Mouse (Mus musculus): ENCODE measurements around the gene Gne. TPM values are rescaled to one million over a fixed set of nuclear protein-coding genes. Genes with fewer than 3 reads are reported as not detected.
"Not testable (repeated sequence)": the region's sequence is repeated elsewhere in the genome, so short reads cannot be mapped to it uniquely, and the experiment has no call there.

Gne gene
- polyA plus RNA-seq, 1 experiment from 2014 or later, result 46.3 TPM

DNA sequence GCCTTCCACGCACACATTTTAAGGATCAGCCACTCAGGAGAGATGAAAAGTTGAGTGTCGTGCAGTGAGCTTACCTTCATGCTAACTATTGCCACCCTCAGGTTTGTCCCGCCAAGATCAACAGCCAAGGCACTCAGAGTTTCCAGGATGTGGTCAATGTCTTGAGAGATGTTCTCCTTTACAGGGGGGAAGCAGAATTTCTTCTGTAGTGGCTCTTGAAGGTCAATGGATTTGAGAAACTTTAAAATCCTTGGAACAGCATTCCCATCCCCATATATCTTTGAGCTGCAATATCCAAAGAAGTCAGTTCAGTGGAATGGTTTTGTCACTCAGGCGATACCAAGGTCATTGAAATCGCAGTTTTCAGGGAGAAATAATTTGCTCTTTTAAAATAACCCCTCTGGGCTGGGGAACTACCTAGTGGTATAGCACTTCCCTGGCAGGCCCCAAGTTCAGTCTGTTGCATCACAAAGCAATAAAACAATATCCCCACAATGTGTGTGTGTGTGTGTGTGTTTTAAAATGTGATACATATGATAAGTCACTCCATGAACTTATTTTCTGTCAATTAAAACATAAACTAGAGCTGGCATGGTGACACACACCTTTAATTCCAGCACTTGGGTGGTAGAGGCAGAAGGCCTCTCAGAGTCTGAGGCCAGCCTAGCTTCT is 39.2 kb downstream of the Gne start:
- Histone ChIP-seq H3K9me3 (ENCODE audit: control insufficient read depth, low read length) (no peaks in the 10 kb centered on the region), H3K36me3 (ENCODE audit: control insufficient read depth, insufficient read depth, low read length) (peaks cover 32% of the 10 kb centered on the region), H3K27me3 (replicated peaks; ENCODE audit: control insufficient read depth, insufficient read depth, low read length) (no peaks in the 10 kb centered on the region), H3K27ac (ENCODE audit: low read depth, low read length) (no peak overlapping the region), H3K9ac (ENCODE audit: low read depth, low read length) (no peak overlapping the region), H3K4me1 (replicated peaks; ENCODE audit: control insufficient read depth, insufficient read depth, low read length) (no peaks in the 10 kb centered on the region), H3K4me3 (ENCODE audit: low read depth, low read length) (no peak overlapping the region), H3K4me2 (no peak overlapping the region)
- DNase-seq (ENCODE audit: low spot score) (no peak), ATAC-seq (replicated peaks; ENCODE audit: low FRiP score) (no peak)
- WGBS, result 86% methylated on average over 5 of the region's 5 CpGs

DNA sequence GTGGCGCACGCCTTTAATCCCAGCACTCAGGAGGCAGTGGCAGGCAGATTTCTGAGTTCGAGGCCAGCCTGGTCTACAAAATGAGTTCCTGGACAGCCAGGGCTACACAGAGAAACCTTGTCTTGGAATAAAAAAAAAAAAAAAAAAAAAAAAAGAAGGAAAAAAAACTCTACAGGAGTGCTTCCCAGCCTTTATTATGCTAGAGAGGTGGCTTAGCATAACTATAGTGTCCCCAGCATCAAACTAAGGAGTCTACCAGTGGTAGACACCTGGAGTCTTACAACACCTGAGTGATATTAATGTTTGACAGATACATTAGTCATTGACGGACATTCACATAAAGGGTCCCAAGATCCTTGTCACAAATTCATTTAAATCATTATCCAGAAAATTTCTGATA is 40.8 kb downstream of the Gne start:
- not testable (repeated sequence) for DNase-seq (ENCODE audit: low spot score)
- 94% methylated on average over 4 of the region's 4 CpGs for WGBS

DNA sequence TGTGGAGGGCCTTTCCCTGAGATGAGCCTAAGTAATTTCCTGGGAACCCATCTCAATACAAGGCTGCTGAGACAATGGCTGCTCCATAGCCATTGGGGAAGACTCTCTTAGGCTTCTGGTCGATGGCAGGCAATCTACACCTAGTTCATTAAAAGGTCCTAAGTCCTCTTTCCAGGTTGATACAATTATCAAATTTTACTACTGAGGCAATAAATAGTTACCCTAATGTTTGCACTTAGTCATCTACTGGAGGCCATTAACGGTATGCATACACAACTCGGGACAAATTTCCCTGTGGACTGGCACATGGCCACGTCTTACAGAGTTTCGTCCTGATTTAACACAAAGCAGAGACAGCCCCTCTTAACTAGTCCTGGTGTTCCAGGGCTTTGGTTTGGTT is 41.5 kb downstream of the Gne start:
- Histone ChIP-seq H3K9ac (ENCODE audit: low read depth, low read length) (no peak overlapping the region), H3K27ac (ENCODE audit: low read depth, low read length) (no peak overlapping the region), H3K4me1 (replicated peaks; ENCODE audit: control insufficient read depth, insufficient read depth, low read length) (no peaks in the 10 kb centered on the region), H3K9me3 (ENCODE audit: control insufficient read depth, low read length) (no peaks in the 10 kb centered on the region), H3K27me3 (replicated peaks; ENCODE audit: control insufficient read depth, insufficient read depth, low read length) (no peaks in the 10 kb centered on the region), H3K4me3 (ENCODE audit: low read depth, low read length) (no peak overlapping the region), H3K4me2 (no peak overlapping the region), H3K36me3 (ENCODE audit: control insufficient read depth, insufficient read depth, low read length) (peaks cover 40% of the 10 kb centered on the region)
- no peak for DNase-seq (ENCODE audit: low spot score)
- no peak for ATAC-seq (replicated peaks; ENCODE audit: low FRiP score)
- 94% methylated on average over 5 of the region's 5 CpGs for WGBS

More for the DNA sequence above, 40.8 kb downstream of the Gne start:
- H3K27ac ChIP-seq (ENCODE audit: low read depth, low read length); H3K27me3 ChIP-seq (replicated peaks; ENCODE audit: control insufficient read depth, insufficient read depth, low read length); H3K4me2 ChIP-seq; ATAC-seq (replicated peaks; ENCODE audit: low FRiP score); H3K9ac ChIP-seq (ENCODE audit: low read depth, low read length); H3K9me3 ChIP-seq (ENCODE audit: control insufficient read depth, low read length); H3K4me1 ChIP-seq (replicated peaks; ENCODE audit: control insufficient read depth, insufficient read depth, low read length); H3K4me3 ChIP-seq (ENCODE audit: low read depth, low read length): not testable (repeated sequence)
- H3K36me3 ChIP-seq (ENCODE audit: control insufficient read depth, insufficient read depth, low read length), result peaks cover 40% of the 10 kb centered on the region

DNA sequence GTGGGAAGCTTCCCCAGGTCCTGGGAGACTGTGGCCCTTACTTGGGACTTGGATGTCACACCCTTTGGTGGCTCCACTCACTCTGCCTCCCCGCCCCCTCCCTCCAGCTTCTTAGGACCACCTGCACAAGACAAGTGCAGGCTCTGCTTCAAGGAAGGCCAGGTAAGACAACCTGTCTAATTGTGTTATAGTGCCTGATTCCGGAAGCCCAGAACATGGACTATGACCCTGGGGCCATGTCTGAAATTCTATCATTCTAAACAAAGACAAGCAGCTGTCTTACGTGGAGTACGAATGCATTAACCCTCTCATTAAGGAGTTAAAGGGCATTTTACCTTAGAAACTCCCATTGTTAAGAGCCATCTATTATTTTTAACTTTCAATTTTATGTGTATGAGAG is 43.2 kb downstream of the Gne start:
- DNase-seq (ENCODE audit: low spot score), result no peak
- Histone ChIP-seq H3K4me1 (replicated peaks; ENCODE audit: control insufficient read depth, insufficient read depth, low read length) (no peaks in the 10 kb centered on the region), H3K4me3 (ENCODE audit: low read depth, low read length) (no peak overlapping the region), H3K4me2 (no peak overlapping the region), H3K9me3 (ENCODE audit: control insufficient read depth, low read length) (no peaks in the 10 kb centered on the region), H3K27me3 (replicated peaks; ENCODE audit: control insufficient read depth, insufficient read depth, low read length) (no peaks in the 10 kb centered on the region), H3K9ac (ENCODE audit: low read depth, low read length) (no peak overlapping the region), H3K27ac (ENCODE audit: low read depth, low read length) (no peak overlapping the region), H3K36me3 (ENCODE audit: control insufficient read depth, insufficient read depth, low read length) (peaks cover 45% of the 10 kb centered on the region)
- ATAC-seq (replicated peaks; ENCODE audit: low FRiP score), result no peak
- 91% methylated on average over 4 of the region's 4 CpGs for WGBS

DNA sequence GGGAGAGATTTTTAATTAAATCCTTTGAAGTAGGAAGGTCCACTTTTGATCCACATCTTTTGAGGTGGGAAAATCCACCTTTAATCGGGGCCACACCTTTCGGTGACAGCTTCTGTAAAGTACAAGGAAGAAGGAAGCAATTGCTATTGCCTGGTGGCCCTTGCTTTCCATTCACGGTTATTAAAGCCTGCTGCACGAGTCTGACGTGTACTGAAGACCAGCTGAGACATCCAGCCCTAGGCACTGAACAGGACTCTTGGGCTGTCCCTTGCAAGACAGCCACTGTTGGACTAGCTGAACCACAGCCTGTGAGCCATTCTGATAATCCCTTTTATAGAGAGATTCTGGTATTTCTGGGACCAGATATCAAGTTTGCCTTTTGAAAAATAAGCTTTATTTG is 47.5 kb downstream of the Gne start:
- Histone ChIP-seq H3K27me3 (replicated peaks; ENCODE audit: control insufficient read depth, insufficient read depth, low read length) (no peaks in the 10 kb centered on the region), H3K9ac (ENCODE audit: low read depth, low read length) (no peak overlapping the region), H3K4me3 (ENCODE audit: low read depth, low read length) (no peak overlapping the region), H3K4me1 (replicated peaks; ENCODE audit: control insufficient read depth, insufficient read depth, low read length) (no peaks in the 10 kb centered on the region), H3K4me2 (no peak overlapping the region), H3K9me3 (ENCODE audit: control insufficient read depth, low read length) (no peaks in the 10 kb centered on the region), H3K36me3 (ENCODE audit: control insufficient read depth, insufficient read depth, low read length) (peaks cover 39% of the 10 kb centered on the region), H3K27ac (ENCODE audit: low read depth, low read length) (no peak overlapping the region)
- WGBS, result 83% methylated on average over 5 of the region's 5 CpGs
- DNase-seq (ENCODE audit: low spot score), result no peak
- no peak for ATAC-seq (replicated peaks; ENCODE audit: low FRiP score)

DNA sequence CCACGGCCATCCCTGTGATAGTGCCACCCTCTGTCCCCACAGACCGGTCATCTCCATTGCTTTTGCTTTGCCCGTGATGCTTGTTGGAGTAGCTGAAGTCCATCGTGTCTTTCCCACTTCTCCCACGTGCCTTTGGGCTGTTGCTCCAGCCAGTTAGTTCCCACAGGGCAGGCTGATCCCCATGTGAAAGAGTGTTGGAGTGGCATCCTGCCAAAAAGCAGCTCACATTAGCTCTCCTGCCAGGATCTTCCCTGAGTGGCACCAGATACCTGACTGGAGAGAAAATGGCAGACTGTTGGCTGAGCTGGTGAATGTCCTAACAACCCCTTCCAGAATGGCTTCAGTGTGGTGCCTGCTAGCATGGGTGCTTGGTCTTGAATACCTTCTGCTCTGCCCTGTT is 52.5 kb downstream of the Gne start:
- no peak for DNase-seq (ENCODE audit: low spot score)
- WGBS, result 94% methylated on average over 5 of the region's 5 CpGs
- Histone ChIP-seq H3K4me1 (replicated peaks; ENCODE audit: control insufficient read depth, insufficient read depth, low read length) (0 out of 2 replicates have a peak, but pooled peaks cover 12% of the 10 kb centered on the region), H3K9ac (ENCODE audit: low read depth, low read length) (no peak overlapping the region), H3K36me3 (ENCODE audit: control insufficient read depth, insufficient read depth, low read length) (peaks cover 41% of the 10 kb centered on the region), H3K4me3 (ENCODE audit: low read depth, low read length) (no peak overlapping the region), H3K4me2 (no peak overlapping the region), H3K27me3 (replicated peaks; ENCODE audit: control insufficient read depth, insufficient read depth, low read length) (no peaks in the 10 kb centered on the region), H3K27ac (ENCODE audit: low read depth, low read length) (no peak overlapping the region), H3K9me3 (ENCODE audit: control insufficient read depth, low read length) (no peaks in the 10 kb centered on the region)
- ATAC-seq (replicated peaks; ENCODE audit: low FRiP score), result no peak

DNA sequence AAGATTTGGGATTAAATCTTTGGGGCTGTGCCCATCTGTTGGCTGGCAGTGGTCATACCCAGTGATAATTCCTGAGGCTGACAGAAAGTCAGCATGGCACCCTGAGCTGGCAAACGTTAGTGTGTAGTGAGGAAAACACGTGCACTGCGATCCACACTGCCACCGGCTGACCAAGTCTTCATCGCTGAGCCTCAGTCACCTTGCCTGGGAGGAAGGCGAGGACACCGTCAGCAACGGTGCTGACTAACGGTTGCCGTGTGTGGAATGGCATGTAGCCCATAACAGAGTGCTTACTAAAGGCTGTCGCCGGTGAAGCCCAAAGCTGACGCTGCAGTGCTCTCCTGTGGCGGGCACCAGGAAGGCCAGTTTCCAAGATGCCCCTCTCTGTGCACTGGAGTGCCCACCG is 54.3 kb downstream of the Gne start:
- Histone ChIP-seq H3K9me3 (ENCODE audit: control insufficient read depth, low read length) (no peaks in the 10 kb centered on the region), H3K4me3 (ENCODE audit: low read depth, low read length) (no peak overlapping the region), H3K4me1 (replicated peaks; ENCODE audit: control insufficient read depth, insufficient read depth, low read length) (0 out of 2 replicates have a peak, but pooled peaks cover 12% of the 10 kb centered on the region), H3K36me3 (ENCODE audit: control insufficient read depth, insufficient read depth, low read length) (peaks cover 56% of the 10 kb centered on the region), H3K4me2 (no peak overlapping the region), H3K27ac (ENCODE audit: low read depth, low read length) (no peak overlapping the region), H3K9ac (ENCODE audit: low read depth, low read length) (no peak overlapping the region), H3K27me3 (replicated peaks; ENCODE audit: control insufficient read depth, insufficient read depth, low read length) (no peaks in the 10 kb centered on the region)
- DNase-seq (ENCODE audit: low spot score) (no peak), ATAC-seq (replicated peaks; ENCODE audit: low FRiP score) (no peak)
- 91% methylated on average over 15 of the region's 15 CpGs for WGBS

DNA sequence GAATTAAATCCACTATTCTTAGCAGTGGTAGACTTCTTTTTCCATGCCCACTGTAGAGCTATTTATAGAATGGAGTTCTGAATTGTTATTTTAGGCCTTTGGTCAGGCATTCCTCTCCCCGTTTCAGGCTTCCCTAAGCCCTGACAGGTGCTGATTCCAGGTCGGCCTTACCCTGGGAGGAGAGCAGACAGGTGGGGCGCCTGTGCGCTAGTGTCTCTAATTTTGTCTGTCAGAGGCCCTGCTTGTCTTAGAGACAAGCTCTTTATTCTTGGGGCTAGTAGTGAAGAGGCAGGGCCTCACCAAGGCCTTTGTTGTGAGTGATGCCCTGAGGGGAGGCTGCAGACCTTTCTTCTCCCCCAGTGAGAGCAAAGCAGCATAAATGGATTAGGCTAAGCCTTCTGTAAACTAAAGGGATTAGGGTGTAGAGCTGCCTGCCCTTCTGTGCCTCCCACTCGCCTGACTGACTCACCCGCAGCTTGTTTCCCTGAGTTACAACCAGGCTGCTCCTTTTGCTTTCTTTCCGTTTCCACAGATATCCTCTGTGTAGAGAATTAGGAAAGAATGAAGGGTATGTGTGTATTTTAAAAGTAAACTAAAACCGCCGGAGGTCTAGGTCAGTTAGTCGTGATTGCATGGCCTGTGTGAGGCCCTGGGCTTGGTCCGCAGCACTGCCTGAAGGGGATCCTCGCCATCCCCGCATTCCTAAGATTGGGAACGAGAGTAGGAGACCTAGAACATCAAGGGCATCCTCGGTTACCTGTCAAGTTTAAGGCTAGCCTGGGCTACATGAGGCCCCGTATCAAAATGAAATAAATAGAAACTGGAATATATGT is 55.5 kb downstream of the Gne start:
- DNase-seq (ENCODE audit: low spot score) (no peak), ATAC-seq (replicated peaks; ENCODE audit: low FRiP score) (no peak)
- Histone ChIP-seq H3K4me3 (ENCODE audit: low read depth, low read length) (no peak overlapping the region), H3K27ac (ENCODE audit: low read depth, low read length) (peak overlapping the region; percentile 11; the same call in 1 of the 2 replicates), H3K4me1 (replicated peaks; ENCODE audit: control insufficient read depth, insufficient read depth, low read length) (0 out of 2 replicates have a peak, but pooled peaks cover 12% of the 10 kb centered on the region), H3K9ac (ENCODE audit: low read depth, low read length) (no peak overlapping the region), H3K9me3 (ENCODE audit: control insufficient read depth, low read length) (no peaks in the 10 kb centered on the region), H3K36me3 (ENCODE audit: control insufficient read depth, insufficient read depth, low read length) (peaks cover 68% of the 10 kb centered on the region), H3K4me2 (no peak overlapping the region), H3K27me3 (replicated peaks; ENCODE audit: control insufficient read depth, insufficient read depth, low read length) (no peaks in the 10 kb centered on the region)
- 73% methylated on average over 16 of the region's 16 CpGs for WGBS

Measured in liver, embryonic 11.5 days (tissue).